Mouse (Mus musculus): ENCODE measurements around the gene Trim66.

GRCm38 (mm10) chr7:109454856-109455255 lies 53.1 kb downstream of the Trim66 start:
- TF ChIP-seq CTCF (IDR thresholded peaks at IDR 0.05; ENCODE audit: extremely low read depth, insufficient read depth, low read length) (no peak), POLR2A (IDR thresholded peaks at IDR 0.05; ENCODE audit: extremely low read depth, insufficient read depth, low read length) (no peak)
